Mouse (Mus musculus) c-Kit-positive CD71-negative TER-119-negative erythroid progenitor cells, embryonic 14.5 days (primary cell): ENCODE data around the gene Traf5.

Source experiments
- DNase-seq: peaks from one replicate; pipeline ENCODE4 v3.0.0-alpha.2; 2013; ENCODE audit warnings: low read depth

The Traf5 gene

GRCm38 (mm10) chr1:192091806-192092772, at the start of gene Traf5:
TSS of gene Traf5 (minus strand) at chr1:192092559.
- DNase-seq, result peak; percentile 79

GRCm38 (mm10) chr1:192140313-192140712, 48.0 kb upstream of the Traf5 start:
- DNase-seq, result no peak

GRCm38 (mm10) chr1:192137926-192138910, 45.9 kb upstream of the Traf5 start, which contains the start of gene Rcor3:
TSS of gene Rcor3 (minus strand) at chr1:192138062.
- DNase-seq, result peak; percentile 45

GRCm38 (mm10) chr1:192137291-192137925, 45.0 kb upstream of the Traf5 start:
- peak; percentile 12 for DNase-seq

- DNase-seq, result peak; percentile 63
These were observed 44.4 kb upstream of the Traf5 start for GRCm38 (mm10) chr1:192136561-192137290.

GRCm38 (mm10) chr1:192130202-192130601, 37.8 kb upstream of the Traf5 start:
- DNase-seq, result no peak

GRCm38 (mm10) chr1:192128343-192128742, 36.0 kb upstream of the Traf5 start:
- DNase-seq, result no peak

- no peak for DNase-seq
These were observed 33.4 kb upstream of the Traf5 start for GRCm38 (mm10) chr1:192125761-192126160.

- no peak for DNase-seq
These were observed 23.9 kb upstream of the Traf5 start for GRCm38 (mm10) chr1:192116262-192116661.

- no peak for DNase-seq
These were observed 23.0 kb upstream of the Traf5 start for GRCm38 (mm10) chr1:192115378-192115777.

- no peak for DNase-seq
These were observed 16.8 kb upstream of the Traf5 start for GRCm38 (mm10) chr1:192109169-192109568.

- DNase-seq, result no peak
These were observed 15.0 kb upstream of the Traf5 start for GRCm38 (mm10) chr1:192107352-192107751.

- no peak for DNase-seq
These were observed 13.6 kb upstream of the Traf5 start for GRCm38 (mm10) chr1:192105902-192106389.

- no peak for DNase-seq
These were observed 11.7 kb upstream of the Traf5 start for GRCm38 (mm10) chr1:192104021-192104420.

GRCm38 (mm10) chr1:192103176-192103575, 10.8 kb upstream of the Traf5 start:
- DNase-seq, result no peak

- no peak for DNase-seq
These were observed 9.0 kb upstream of the Traf5 start for GRCm38 (mm10) chr1:192101359-192101758.

- no peak for DNase-seq
These were observed 8.4 kb upstream of the Traf5 start for GRCm38 (mm10) chr1:192100742-192101141.

- DNase-seq, result no peak
These were observed 3.3 kb upstream of the Traf5 start for GRCm38 (mm10) chr1:192095626-192096025.

GRCm38 (mm10) chr1:192094451-192095170, 2.3 kb upstream of the Traf5 start:
- peak; percentile 79 for DNase-seq
